Mouse (Mus musculus): ENCODE data around the gene Eif3l.

The Eif3l gene

GRCm38 (mm10) chr15:79093083-79093839 lies 18.3 kb downstream of the Eif3l start:
- DNase-seq, result peak; percentile 27 to 43

GRCm38 (mm10) chr15:79095483-79095882 lies 20.5 kb downstream of the Eif3l start:
- no peak for DNase-seq

- no peak for DNase-seq
Observed at GRCm38 (mm10) chr15:79096556-79096955, 21.6 kb downstream of the Eif3l start.

GRCm38 (mm10) chr15:79097135-79097534 lies 22.2 kb downstream of the Eif3l start:
- no peak for DNase-seq

GRCm38 (mm10) chr15:79097611-79098025 lies 22.6 kb downstream of the Eif3l start:
- DNase-seq, result peak; percentile 47 to 67

- no peak for DNase-seq
Observed at GRCm38 (mm10) chr15:79098220-79098619, 23.2 kb downstream of the Eif3l start.

- no peak for DNase-seq
Observed at GRCm38 (mm10) chr15:79098868-79099267, 23.9 kb downstream of the Eif3l start.

- DNase-seq, result no peak
Observed at GRCm38 (mm10) chr15:79099456-79099855, 24.5 kb downstream of the Eif3l start.

- DNase-seq, result no peak
Observed at GRCm38 (mm10) chr15:79100391-79100790, 25.4 kb downstream of the Eif3l start.

- DNase-seq, result no peak
Observed at GRCm38 (mm10) chr15:79101531-79101930, 26.6 kb downstream of the Eif3l start.

GRCm38 (mm10) chr15:79103264-79103663 lies 28.3 kb downstream of the Eif3l start:
- DNase-seq, result no peak

- no peak for DNase-seq
Observed at GRCm38 (mm10) chr15:79105804-79106203, 30.8 kb downstream of the Eif3l start.

GRCm38 (mm10) chr15:79107966-79108365 lies 33.0 kb downstream of the Eif3l start:
- DNase-seq, result no peak

- peak; percentile 77 to 82 for DNase-seq
Observed at GRCm38 (mm10) chr15:79108421-79109320, 33.7 kb downstream of the Eif3l start, which contains the start of gene Micall1. Gene Micall1, plus strand, starts transcription at chr15:79108898.

GRCm38 (mm10) chr15:79109321-79109934 lies 34.4 kb downstream of the Eif3l start:
- DNase-seq, result peak in 1 of 2 experiments; percentile 62

- DNase-seq, result no peak
Observed at GRCm38 (mm10) chr15:79110031-79110430, 35.1 kb downstream of the Eif3l start.

- no peak for DNase-seq
Observed at GRCm38 (mm10) chr15:79110528-79110927, 35.5 kb downstream of the Eif3l start.

- DNase-seq, result no peak
Observed at GRCm38 (mm10) chr15:79111774-79112173, 36.8 kb downstream of the Eif3l start.

GRCm38 (mm10) chr15:79115276-79115675 lies 40.3 kb downstream of the Eif3l start:
- DNase-seq, result no peak

GRCm38 (mm10) chr15:79119491-79119890 lies 44.5 kb downstream of the Eif3l start:
- no peak for DNase-seq

- DNase-seq, result no peak
Observed at GRCm38 (mm10) chr15:79122119-79122518, 47.1 kb downstream of the Eif3l start.

GRCm38 (mm10) chr15:79122546-79122945 lies 47.6 kb downstream of the Eif3l start:
- no peak for DNase-seq

GRCm38 (mm10) chr15:79123751-79124150 lies 48.8 kb downstream of the Eif3l start:
- no peak for DNase-seq

Measured in cerebellum, postnatal 14 days (tissue).